Mouse (Mus musculus) midbrain, embryonic 12.5 days (tissue): ENCODE data around the gene Lce1i. TPM values are rescaled to one million over a fixed set of nuclear protein-coding genes. Genes with fewer than 3 reads are reported as not detected.

Source experiments
- polyA plus RNA-seq: library from polyadenylated mRNA; unstranded; fragments of >200 nt; fragmentation: Nextera tagmentation; extraction: Ambion mirVana; gene quantifications from 2 replicates; pipeline ENCODE4 v1.2.1, GENCODE M21; 2016

The Lce1i gene
- polyA plus RNA-seq, 1 experiment from 2014 or later = not detected

Other genes starting within 250 kb of the Lce1i start
- gene 2310046K23Rik, start 244.4 kb downstream of the Lce1i start, polyA plus RNA-seq = not detected in 2 replicates
- not detected in 2 replicates for gene Ivl, start 205.2 kb downstream of the Lce1i start, polyA plus RNA-seq
- not detected in 2 replicates for gene Smcp, start 189.9 kb downstream of the Lce1i start, polyA plus RNA-seq
- not detected in 2 replicates for gene 2210017I01Rik, start 171.4 kb downstream of the Lce1i start, polyA plus RNA-seq
- gene Lce6a, start 157.2 kb downstream of the Lce1i start, polyA plus RNA-seq = not detected in 2 replicates
- not detected in 2 replicates for gene Lce1a1, start 130.6 kb downstream of the Lce1i start, polyA plus RNA-seq
- gene Lce1b, start 122.0 kb downstream of the Lce1i start, polyA plus RNA-seq = not detected in 2 replicates
- gene Lce1a2, start 108.6 kb downstream of the Lce1i start, polyA plus RNA-seq = not detected in 2 replicates
- not detected in 2 replicates for gene Lce1c, start 99.7 kb downstream of the Lce1i start, polyA plus RNA-seq
- not detected in 2 replicates for gene Lce1d, start 91.7 kb downstream of the Lce1i start, polyA plus RNA-seq
- not detected in 2 replicates for gene Lce1e, start 69.8 kb downstream of the Lce1i start, polyA plus RNA-seq
- not detected in 2 replicates for gene Lce1f, start 58.5 kb downstream of the Lce1i start, polyA plus RNA-seq
- not detected in 2 replicates for gene Gm38119, start 39.8 kb downstream of the Lce1i start, polyA plus RNA-seq
- gene Lce1g, start 26.6 kb downstream of the Lce1i start, polyA plus RNA-seq = not detected in 2 replicates
- not detected in 2 replicates for gene Lce1h, start 13.8 kb downstream of the Lce1i start, polyA plus RNA-seq
- gene Lce1j, start 11.6 kb upstream of the Lce1i start, polyA plus RNA-seq = not detected in 2 replicates
- not detected in 2 replicates for gene Lce1k, start 29.0 kb upstream of the Lce1i start, polyA plus RNA-seq
- gene Kprp, start 48.3 kb upstream of the Lce1i start, polyA plus RNA-seq = not detected in 2 replicates
- gene Lce1l, start 72.4 kb upstream of the Lce1i start, polyA plus RNA-seq = not detected in 2 replicates
- not detected in 2 replicates for gene 2310050C09Rik, start 91.3 kb upstream of the Lce1i start, polyA plus RNA-seq
- gene Lce3a, start 147.3 kb upstream of the Lce1i start, polyA plus RNA-seq = not detected in 2 replicates
- not detected in 2 replicates for gene Lce3b, start 154.1 kb upstream of the Lce1i start, polyA plus RNA-seq
- gene Lce3c, start 165.6 kb upstream of the Lce1i start, polyA plus RNA-seq = not detected in 2 replicates
- not detected in 2 replicates for gene Lce3d, start 178.5 kb upstream of the Lce1i start, polyA plus RNA-seq
- not detected in 2 replicates for gene Lce3e, start 188.2 kb upstream of the Lce1i start, polyA plus RNA-seq
- not detected in 2 replicates for gene Lce3f, start 213.3 kb upstream of the Lce1i start, polyA plus RNA-seq
- gene Crct1, start 236.8 kb upstream of the Lce1i start, polyA plus RNA-seq = 0.34 and 0.56 TPM in 2 replicates
- gene Lce1m, start 240.2 kb upstream of the Lce1i start, polyA plus RNA-seq = not detected in 2 replicates